ENCODE assay signal across 8 mouse cellular contexts in genomic region chr7:120830431-120831381, GRCm38 (mm10). TPM values are rescaled to one million over a fixed set of nuclear protein-coding genes. Genes with fewer than 3 reads are reported as not detected.
DNase-seq lines count a peak whose midpoint lies in the region; ATAC-seq and TF ChIP-seq lines count a peak whose summit lies in the region.

No protein-coding gene starts in this region.

- peak; percentile 78 for DNase-seq in adrenal gland, postnatal 10 days
- DNase-seq in embryonic facial prominence, embryonic 14.5 days (ENCODE audit: low spot score): peak; percentile 59
- peak; percentile 81 to 85 for DNase-seq in lung, adult 18-20 months
- peak; percentile 72 for DNase-seq in thymus, adult 2 months

- no peaks in the 10 kb centered on the region for H3K79me2 ChIP-seq in C2C12 (ENCODE audit: control insufficient read depth, insufficient read depth)

- H3K9ac ChIP-seq in embryonic facial prominence, embryonic 14.5 days (ENCODE audit: low read depth, low read length): peak overlapping the region; percentile 62
- H3K9ac ChIP-seq in heart, embryonic 12.5 days: peak overlapping the region; percentile 73
- peak overlapping the region; percentile 51 for H3K9ac ChIP-seq in kidney, embryonic 15.5 days
- peak overlapping the region; percentile 68 for H3K9ac ChIP-seq in neural tube, embryonic 13.5 days

- no peaks in the 10 kb centered on the region for H3K79me3 ChIP-seq in C2C12 (ENCODE audit: low read depth)

- no peaks in the 10 kb centered on the region for H3K27me3 ChIP-seq in C2C12 (ENCODE audit: control insufficient read depth, insufficient read depth, insufficient read length)
- H3K27me3 ChIP-seq in embryonic facial prominence, embryonic 14.5 days (replicated peaks; ENCODE audit: control insufficient read depth, insufficient read depth, low read length): no peaks in the 10 kb centered on the region
- H3K27me3 ChIP-seq in heart, embryonic 12.5 days (replicated peaks): no peaks in the 10 kb centered on the region
- H3K27me3 ChIP-seq in kidney, embryonic 15.5 days: peaks cover 9% of the 10 kb centered on the region; the same call in 1 of the 2 replicates
- peaks cover 36% of the 10 kb centered on the region for H3K27me3 ChIP-seq in neural tube, embryonic 13.5 days
- H3K27me3 ChIP-seq in thymus, adult 2 months (ENCODE audit: control insufficient read depth, insufficient read depth, low read length): no peaks in the 10 kb centered on the region; the same call in 1 of the 2 replicates

- ATAC-seq in embryonic facial prominence, embryonic 14.5 days (ENCODE audit: low read depth): peak; percentile 20; the same call in 1 of the 2 replicates
- ATAC-seq in heart, embryonic 12.5 days (ENCODE audit: insufficient number of reproducible peaks, low FRiP score): peak; percentile 73
- ATAC-seq in kidney, embryonic 15.5 days (replicated peaks; ENCODE audit: low FRiP score): peak; percentile 55
- peak; percentile 9; the same call in 1 of the 2 replicates for ATAC-seq in neural tube, embryonic 13.5 days (ENCODE audit: low read depth)

- peak overlapping the region; percentile 73 for H3ac ChIP-seq in C2C12 (ENCODE audit: control insufficient read depth, insufficient read length, low read depth)

- WGBS in embryonic facial prominence, embryonic 14.5 days: 1% methylated on average over 40 of the region's 46 CpGs
- under 1% methylated on average over 46 of the region's 46 CpGs for WGBS in heart, embryonic 12.5 days
- under 1% methylated on average over 46 of the region's 46 CpGs for WGBS in kidney, embryonic 15.5 days
- 2% methylated on average over 46 of the region's 46 CpGs for WGBS in neural tube, embryonic 13.5 days
- 1% methylated on average over 46 of the region's 46 CpGs for WGBS in thymus, adult 2 months

- H3K4me2 ChIP-seq in embryonic facial prominence, embryonic 14.5 days (ENCODE audit: low read depth, low read length): peak overlapping the region; percentile 82
- peak overlapping the region; percentile 97 for H3K4me2 ChIP-seq in heart, embryonic 12.5 days
- peak overlapping the region; percentile 98 for H3K4me2 ChIP-seq in kidney, embryonic 15.5 days
- peak overlapping the region; percentile 86 for H3K4me2 ChIP-seq in neural tube, embryonic 13.5 days

- no peak for TF ChIP-seq CTCF in C2C12 (IDR thresholded peaks at IDR 0.05; ENCODE audit: control insufficient read depth, insufficient read depth, insufficient read length)
- 0 out of 2 replicates have a peak, but pooled peaks have one; percentile 17 for TF ChIP-seq CTCF in thymus, adult 2 months (IDR thresholded peaks at IDR 0.05; ENCODE audit: borderline replicate concordance, control insufficient read depth, extremely low read depth, insufficient read depth, low read length, poor library complexity)

- H3K4me1 ChIP-seq in embryonic facial prominence, embryonic 14.5 days (ENCODE audit: control insufficient read depth, insufficient read depth, low read length): 0 out of 2 replicates have a peak, but pooled peaks cover 3% of the 10 kb centered on the region
- H3K4me1 ChIP-seq in heart, embryonic 12.5 days (replicated peaks): peaks cover 18% of the 10 kb centered on the region
- H3K4me1 ChIP-seq in kidney, embryonic 15.5 days: peaks cover 26% of the 10 kb centered on the region
- peaks cover 16% of the 10 kb centered on the region; the same call in 1 of the 2 replicates for H3K4me1 ChIP-seq in neural tube, embryonic 13.5 days (replicated peaks)
- H3K4me1 ChIP-seq in thymus, adult 2 months (replicated peaks; ENCODE audit: control insufficient read depth, insufficient read depth, low read length): peaks cover 12% of the 10 kb centered on the region

- H3K27ac ChIP-seq in embryonic facial prominence, embryonic 14.5 days (replicated peaks; ENCODE audit: low read depth, low read length): peak overlapping the region; percentile 22; the same call in 1 of the 2 replicates
- H3K27ac ChIP-seq in heart, embryonic 12.5 days (ENCODE audit: poor library complexity, severe bottlenecking): peak overlapping the region; percentile 82
- peak overlapping the region; percentile 86 for H3K27ac ChIP-seq in kidney, embryonic 15.5 days
- peak overlapping the region; percentile 42; the same call in 1 of the 2 replicates for H3K27ac ChIP-seq in neural tube, embryonic 13.5 days (replicated peaks)
- H3K27ac ChIP-seq in thymus, adult 2 months (ENCODE audit: control insufficient read depth, insufficient read depth, low read length): no peak overlapping the region

- H3K4me3 ChIP-seq in C2C12 (ENCODE audit: insufficient read depth, poor library complexity, severe bottlenecking): peak overlapping the region; percentile 32
- peak overlapping the region; percentile 55 for H3K4me3 ChIP-seq in embryonic facial prominence, embryonic 14.5 days (ENCODE audit: low read depth, low read length)
- peak overlapping the region; percentile 68 for H3K4me3 ChIP-seq in heart, embryonic 12.5 days
- H3K4me3 ChIP-seq in kidney, embryonic 15.5 days (replicated peaks): peak overlapping the region; percentile 70
- peak overlapping the region; percentile 51 for H3K4me3 ChIP-seq in neural tube, embryonic 13.5 days
- peak overlapping the region; percentile 63 for H3K4me3 ChIP-seq in thymus, adult 2 months (ENCODE audit: control insufficient read depth, insufficient read depth, low read length)

- H3K36me3 ChIP-seq in C2C12 (ENCODE audit: control insufficient read depth, insufficient read depth): no peaks in the 10 kb centered on the region
- H3K36me3 ChIP-seq in embryonic facial prominence, embryonic 14.5 days (ENCODE audit: control insufficient read depth, insufficient read depth, low read length): no peaks in the 10 kb centered on the region
- H3K36me3 ChIP-seq in heart, embryonic 12.5 days: no peaks in the 10 kb centered on the region
- no peaks in the 10 kb centered on the region for H3K36me3 ChIP-seq in kidney, embryonic 15.5 days
- no peaks in the 10 kb centered on the region for H3K36me3 ChIP-seq in neural tube, embryonic 13.5 days
- H3K36me3 ChIP-seq in thymus, adult 2 months (ENCODE audit: control insufficient read depth, insufficient read depth, low read length): no peaks in the 10 kb centered on the region

- TF ChIP-seq POLR2A in thymus, adult 2 months (IDR thresholded peaks at IDR 0.05; ENCODE audit: control insufficient read depth, extremely low read depth, insufficient read depth, low read length, poor library complexity): no peak

- H3K9me3 ChIP-seq in embryonic facial prominence, embryonic 14.5 days (ENCODE audit: control insufficient read depth, low read length): no peaks in the 10 kb centered on the region
- H3K9me3 ChIP-seq in heart, embryonic 12.5 days (replicated peaks): no peaks in the 10 kb centered on the region
- H3K9me3 ChIP-seq in kidney, embryonic 15.5 days (replicated peaks): no peaks in the 10 kb centered on the region
- no peaks in the 10 kb centered on the region for H3K9me3 ChIP-seq in neural tube, embryonic 13.5 days

TF ChIP-seq in C2C12, 6 proteins besides CTCF, POLR2A, EP300 and RAD21:
- TF ChIP-seq FOSL1 (IDR thresholded peaks at IDR 0.05; ENCODE audit: insufficient read depth, low read length, poor library complexity, severe bottlenecking): no peak
- no peak for TF ChIP-seq MYOD1 (IDR thresholded peaks at IDR 0.05; ENCODE audit: control insufficient read depth, insufficient read length, low read depth)
- TF ChIP-seq CEBPB (IDR thresholded peaks at IDR 0.05; ENCODE audit: low read depth): no peak
- no peak for TF ChIP-seq MYOG (IDR thresholded peaks at IDR 0.05; ENCODE audit: control insufficient read depth, extremely low read depth, insufficient read length)
- TF ChIP-seq MAX (IDR thresholded peaks at IDR 0.05): no peak
- no peak for TF ChIP-seq USF1 (IDR thresholded peaks at IDR 0.05; ENCODE audit: low read depth)

RNA-seq across cellular contexts. Expression of gene Eef2k, which starts 11.9 kb away (rescaled TPM):
- polyA plus RNA-seq in C2C12 (2012; fragmentation: generic; extraction: Trizol): 21.9 TPM
- total RNA-seq in adrenal gland, postnatal 10 days (2021): 10 to 100 TPM; 24.4 to 33.4 TPM
- 19.6 and 22.2 TPM in 2 replicates for polyA plus RNA-seq in embryonic facial prominence, embryonic 14.5 days (2014; fragmentation: Nextera tagmentation; extraction: Ambion mirVana)
- 14.9 and 17.1 TPM in 2 replicates for polyA plus RNA-seq in heart, embryonic 12.5 days (2016; fragmentation: Nextera tagmentation; extraction: Ambion mirVana)
- 23.8 and 27.6 TPM in 2 replicates for polyA plus RNA-seq in kidney, embryonic 15.5 days (2015; fragmentation: Nextera tagmentation; extraction: Ambion mirVana)
- polyA plus RNA-seq in neural tube, embryonic 13.5 days (2015; fragmentation: Nextera tagmentation; extraction: Ambion mirVana): 29.2 and 34.1 TPM in 2 replicates
- 26.2 and 29.5 TPM in 2 replicates for polyA plus RNA-seq in thymus, adult 2 months (2012; rRNA removed)

RNA-seq across cellular contexts. Expression of gene Gm5737, which starts 18.5 kb away (rescaled TPM):
- not detected for polyA plus RNA-seq in C2C12 (2012; fragmentation: generic; extraction: Trizol)
- total RNA-seq in adrenal gland, postnatal 10 days (2021): under 1 TPM; 0.33 to 0.39 TPM
- not detected in 2 replicates for polyA plus RNA-seq in embryonic facial prominence, embryonic 14.5 days (2014; fragmentation: Nextera tagmentation; extraction: Ambion mirVana)
- polyA plus RNA-seq in heart, embryonic 12.5 days (2016; fragmentation: Nextera tagmentation; extraction: Ambion mirVana): not detected in 2 replicates
- not detected in 2 replicates for polyA plus RNA-seq in kidney, embryonic 15.5 days (2015; fragmentation: Nextera tagmentation; extraction: Ambion mirVana)
- polyA plus RNA-seq in neural tube, embryonic 13.5 days (2015; fragmentation: Nextera tagmentation; extraction: Ambion mirVana): not detected in 2 replicates
- polyA plus RNA-seq in thymus, adult 2 months (2012; rRNA removed): 0.08 TPM in 1 of 2 replicates, not detected in the other

Comparison
In these comparisons a context has a peak if more than half of its experiments do, and no peak if none do; other contexts are left out.
1. ATAC-seq: peak in every context shown above with its lines; median percentile 73 in heart, embryonic 12.5 days; 55 in kidney, embryonic 15.5 days; 20 in embryonic facial prominence, embryonic 14.5 days; 9 in neural tube, embryonic 13.5 days.